Mouse (Mus musculus) CH12F3 (cell line): ENCODE data around the gene Amh.
"Not testable (repeated sequence)": the region's sequence is repeated elsewhere in the genome, so short reads cannot be mapped to it uniquely, and the experiment has no call there.

ENCODE experiments used
- in situ Hi-C: fragments of 300-500 bp; cut with MboI; formaldehyde crosslinking; loops from 2 replicates; pipeline ENCODE4 v1.14.3; 2020; ENCODE audit warnings: low sequenced_read_pairs

Gene Amh

GRCm38 (mm10) chr10:80826151-80827062 lies 21.4 kb downstream of the Amh start, which contains the start of gene Oaz1:
Oaz1 (plus strand) TSS chr10:80826656.
- in situ Hi-C loops = no loop called here

DNA sequence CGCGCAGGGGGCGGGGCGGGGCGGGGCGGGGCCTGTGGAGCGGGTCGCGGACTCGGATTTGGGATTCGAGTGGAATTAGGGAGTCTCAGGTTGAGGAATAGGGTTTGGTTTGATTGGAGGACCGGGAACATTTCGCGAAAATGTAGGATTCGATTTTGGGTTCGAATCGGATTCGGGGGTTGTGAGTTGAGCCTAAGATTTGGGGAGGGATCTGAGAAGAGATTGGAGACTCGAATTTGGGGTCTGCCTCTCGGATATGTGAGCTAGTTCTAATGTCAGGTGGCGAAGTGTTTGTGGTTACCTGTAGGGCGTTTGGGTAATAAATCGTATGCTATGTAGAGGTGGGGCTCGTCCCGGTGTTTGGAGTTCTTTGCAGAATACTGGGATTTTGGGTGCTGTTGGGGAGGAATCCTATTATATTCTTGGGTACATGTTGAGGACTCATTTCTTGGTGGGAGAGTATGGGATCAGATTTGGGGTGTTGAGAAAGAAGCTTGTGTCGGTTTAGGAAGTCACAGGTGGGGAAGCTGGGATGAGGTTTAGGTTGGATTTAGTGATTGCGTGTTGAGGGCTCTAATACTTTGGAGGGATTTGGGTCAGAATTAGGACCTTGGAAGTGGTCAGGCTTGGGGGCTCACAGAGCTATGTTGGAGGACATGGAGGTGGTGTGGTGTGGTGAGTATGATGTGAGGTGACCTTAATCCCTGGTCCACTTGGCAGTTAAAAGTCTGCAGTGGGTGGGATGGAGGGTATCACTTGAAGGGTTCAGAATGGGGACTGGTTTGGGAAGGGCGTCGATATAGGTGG lies 22.2 kb downstream of the Amh start:
- in situ Hi-C loops = no loop called here

- in situ Hi-C loops = no loop called here
These were observed 22.9 kb downstream of the Amh start for GRCm38 (mm10) chr10:80827870-80828420.

GRCm38 (mm10) chr10:80828587-80828986 lies 23.5 kb downstream of the Amh start:
- in situ Hi-C loops = not testable (repeated sequence)

DNA sequence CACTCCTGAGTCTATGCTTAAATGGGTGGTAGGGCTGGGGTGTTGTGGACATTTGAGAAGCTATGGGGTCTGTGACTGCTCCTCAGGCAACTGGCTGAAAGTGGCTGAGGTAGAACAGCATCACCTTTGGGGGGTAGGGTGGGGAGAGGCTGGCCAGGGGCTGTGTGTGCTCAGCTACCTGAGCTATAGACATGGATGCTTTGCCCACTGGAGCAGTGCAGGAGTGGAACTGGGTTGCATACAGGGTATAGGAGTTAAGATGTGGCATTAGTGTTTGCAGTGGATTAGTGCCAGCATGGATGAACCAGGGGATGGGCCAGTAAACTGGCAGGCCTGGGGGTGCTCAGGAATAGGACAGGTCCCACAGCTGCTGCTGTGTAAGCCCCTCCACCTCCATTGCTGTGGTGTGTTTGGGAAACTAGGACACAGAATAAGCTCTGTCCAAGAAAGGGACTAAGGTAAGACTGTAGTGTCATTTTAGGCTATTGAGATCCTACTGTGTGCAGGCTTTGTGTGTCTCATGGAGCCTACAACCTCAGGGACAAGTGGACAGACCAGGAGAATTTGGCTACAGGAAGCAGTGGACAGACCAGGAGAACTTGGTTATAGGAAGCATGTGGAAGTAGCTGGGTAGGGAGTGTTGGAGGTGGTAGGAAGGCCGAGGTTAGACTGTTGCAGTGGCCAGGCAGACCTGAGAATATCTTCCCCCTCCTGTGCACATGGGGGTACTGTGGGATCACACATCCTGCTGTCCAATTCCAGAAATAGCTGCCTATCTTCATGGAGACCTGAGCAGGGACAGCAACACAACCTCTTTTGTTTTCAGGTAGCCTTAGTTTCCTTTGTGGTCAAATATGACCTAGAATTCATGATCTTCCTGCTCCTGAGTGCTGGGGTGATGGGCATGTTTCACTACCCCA lies 24.6 kb downstream of the Amh start:
- in situ Hi-C loops = no loop called here

- in situ Hi-C loops = no loop called here
These were observed 26.1 kb downstream of the Amh start for GRCm38 (mm10) chr10:80831136-80831535.

DNA sequence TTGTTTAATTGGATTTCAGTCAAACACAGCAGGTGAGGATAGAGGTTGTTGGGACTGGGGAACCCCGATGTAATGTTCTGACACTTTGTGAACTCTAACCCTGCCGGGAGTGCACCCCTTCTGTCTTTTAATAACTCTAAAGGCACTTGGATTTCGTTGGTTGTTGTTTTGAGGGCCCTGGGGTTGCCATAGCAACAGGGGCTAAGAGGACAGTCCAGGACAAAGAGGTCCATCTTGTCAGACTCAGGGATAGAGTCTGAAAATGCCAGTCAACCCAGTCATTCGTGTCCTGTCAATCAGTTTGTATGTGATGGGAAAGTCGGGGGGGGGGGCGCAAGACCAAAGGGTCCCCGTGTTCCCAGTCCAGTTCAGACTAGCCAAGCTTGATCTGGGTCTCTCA lies 27.8 kb downstream of the Amh start:
- in situ Hi-C loops = no loop called here

GRCm38 (mm10) chr10:80835617-80836016 lies 30.6 kb downstream of the Amh start:
- in situ Hi-C loops = no loop called here

- in situ Hi-C loops = no loop called here
These were observed 31.9 kb downstream of the Amh start for GRCm38 (mm10) chr10:80836949-80837379.

- in situ Hi-C loops = no loop called here
These were observed 32.8 kb downstream of the Amh start for GRCm38 (mm10) chr10:80837827-80838226.

GRCm38 (mm10) chr10:80838346-80838912 lies 33.4 kb downstream of the Amh start:
- in situ Hi-C loops = no loop called here

- in situ Hi-C loops = no loop called here
These were observed 34.8 kb downstream of the Amh start for GRCm38 (mm10) chr10:80839848-80840247.

GRCm38 (mm10) chr10:80841685-80842084 lies 36.6 kb downstream of the Amh start:
- in situ Hi-C loops = no loop called here

GRCm38 (mm10) chr10:80842334-80842733 lies 37.3 kb downstream of the Amh start:
- in situ Hi-C loops = no loop called here

DNA sequence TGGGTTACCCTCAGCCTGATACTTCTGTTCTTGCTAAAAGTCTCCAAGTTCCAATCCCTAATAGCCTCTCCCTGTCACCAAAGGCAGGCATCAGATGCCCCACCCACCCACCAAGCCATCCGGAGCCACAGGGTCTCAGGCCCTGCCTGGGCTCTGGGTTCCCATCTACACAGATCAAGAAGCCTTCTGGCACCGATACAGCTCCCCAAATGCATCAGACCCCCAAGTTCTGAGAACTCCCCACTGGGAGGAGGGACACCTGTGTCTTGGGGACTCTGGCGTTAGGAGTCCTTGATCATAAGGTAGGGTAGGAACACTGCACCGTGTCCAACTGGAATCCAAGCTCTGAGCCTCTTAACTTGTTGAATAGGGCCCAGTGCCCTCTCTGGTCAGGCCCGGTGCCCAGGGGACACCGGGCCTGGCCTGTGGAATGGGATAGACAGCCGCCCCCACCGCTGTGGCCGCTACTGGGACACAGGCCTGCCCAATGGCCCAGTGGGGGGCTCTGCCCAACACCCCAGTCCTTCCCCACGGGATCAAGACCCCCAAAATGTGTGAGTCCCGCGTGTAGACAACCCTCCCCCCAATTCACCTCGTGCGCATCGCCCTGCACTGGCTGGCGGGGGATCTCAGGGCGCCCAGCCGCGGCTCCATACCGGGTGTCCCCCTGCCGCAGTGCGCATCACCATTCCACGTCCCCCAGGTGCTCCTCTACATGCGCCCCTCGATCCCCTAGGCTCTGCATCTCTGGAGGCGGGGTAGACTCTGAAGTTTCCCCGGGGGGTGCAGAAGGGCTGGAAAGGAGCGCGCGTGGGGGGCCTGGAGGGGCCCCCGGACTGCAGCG lies 38.3 kb downstream of the Amh start:
- in situ Hi-C loops = no loop called here

DNA sequence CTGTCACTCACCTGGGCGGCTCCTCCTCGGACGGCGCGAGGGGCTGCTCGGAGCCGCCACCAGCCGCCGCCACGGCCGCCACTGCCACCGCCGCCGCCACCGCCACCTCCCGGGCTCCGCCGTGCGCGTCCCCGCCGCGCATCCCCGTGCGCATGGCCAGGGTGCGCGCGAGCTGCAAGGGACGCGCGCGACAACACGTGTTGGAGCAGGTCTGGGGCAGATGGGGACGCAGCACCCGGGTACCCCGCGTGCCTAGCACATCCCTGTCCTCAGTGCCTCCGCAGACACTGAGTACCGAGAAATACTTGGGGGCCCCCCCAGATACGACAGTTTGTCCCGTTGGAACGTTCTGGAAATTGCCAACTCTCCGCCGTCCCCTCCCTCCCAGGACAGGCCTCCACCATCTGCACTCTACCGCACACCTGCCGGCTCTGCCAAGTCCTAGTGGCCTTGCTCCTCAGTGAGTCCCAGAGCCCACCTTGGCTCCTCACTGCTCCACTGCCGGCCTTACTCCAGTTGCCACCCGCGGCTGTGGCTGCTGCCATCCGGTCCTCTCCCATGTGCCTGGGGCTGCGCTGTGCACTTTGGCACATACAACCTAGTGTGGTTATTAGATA lies 39.0 kb downstream of the Amh start, which contains the start of gene Lingo3:
Lingo3 (minus strand) TSS at position 109 of the 617 bp plus-strand sequence.
- in situ Hi-C loops = no loop called here

GRCm38 (mm10) chr10:80845055-80845693 lies 40.1 kb downstream of the Amh start:
- in situ Hi-C loops = no loop called here

DNA sequence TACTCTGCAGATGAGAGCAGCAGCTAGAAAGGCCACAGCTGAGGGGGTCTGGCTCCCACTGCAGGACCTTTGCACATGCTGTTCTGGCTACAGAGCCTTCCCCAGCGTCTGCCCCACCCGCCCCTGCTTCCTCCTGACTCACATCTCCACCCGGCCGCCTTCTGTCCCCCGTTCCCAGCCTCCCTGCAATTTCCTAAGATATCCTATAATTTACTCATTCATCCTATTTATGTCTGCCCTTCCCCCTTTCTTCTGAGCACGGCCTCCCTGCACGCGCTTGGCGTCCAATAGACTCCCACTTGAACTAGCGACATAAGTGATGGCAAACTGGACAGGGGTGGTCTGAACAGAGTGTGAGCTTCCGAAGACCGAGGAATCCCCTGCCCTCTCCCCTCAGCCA lies 40.7 kb downstream of the Amh start:
- in situ Hi-C loops = no loop called here
